Mouse (Mus musculus) left cerebral cortex, postnatal 36 days (tissue): ENCODE results near the gene Prima1. TPM values are rescaled to one million over a fixed set of nuclear protein-coding genes. Genes with fewer than 3 reads are reported as not detected.

Experiments
- DNase-seq, 2 experiments: peaks; one replicate each; pipeline ENCODE4 v3.0.0; 2021 to 2022; ENCODE audit warnings: low spot score in 2 of 2, mixed read lengths in 1 of 2
- intact Hi-C: fragments of 180-260 bp; cut with DNase I; formaldehyde crosslinking; loops from one replicate; pipeline ENCODE4 v1.15.1; 2025
- total RNA-seq, 2 experiments: library from RNA; stranded (reverse); gene quantifications; 2 replicates each; pipeline ENCODE4 v1.2.3; 2021

Gene Prima1
- 1 to 10 TPM; 6.6 to 6.9 TPM for total RNA-seq

DNA sequence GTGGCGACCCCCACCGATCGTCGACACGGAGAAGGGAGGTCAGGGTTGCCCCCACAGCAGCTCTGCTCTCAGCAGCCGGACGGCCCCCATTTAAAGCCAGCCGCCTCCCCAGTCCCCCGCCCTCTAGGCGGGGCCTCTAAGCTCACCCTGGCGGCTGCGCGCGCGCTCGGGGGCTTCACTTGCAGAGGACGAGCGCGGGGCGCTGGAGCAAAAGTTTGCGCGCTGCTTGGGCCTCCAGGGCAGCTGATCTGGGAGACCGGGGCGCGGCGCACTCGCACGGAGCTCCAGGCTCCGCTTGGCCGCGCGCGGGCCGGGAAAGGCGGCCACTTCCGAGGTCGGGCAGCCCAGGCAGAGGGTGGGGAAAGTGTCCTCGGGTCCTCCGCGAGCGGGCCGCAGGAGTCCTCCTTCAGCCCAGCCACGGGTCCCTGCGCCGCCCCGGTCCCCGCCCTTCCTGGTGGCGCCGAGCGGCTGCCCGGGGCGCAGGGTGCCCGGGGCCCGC, at the start of gene Prima1:
Gene Prima1, minus strand, starts transcription at position 68 of the 499 bp plus-strand sequence.
- intact Hi-C loops = loop anchor here (2.0 to 5.0 kb wide), 2 partner anchors 60 to 99 kb away; no protein-coding TSS in a partner anchor
- DNase-seq = peak; percentile 39 to 49

DNA sequence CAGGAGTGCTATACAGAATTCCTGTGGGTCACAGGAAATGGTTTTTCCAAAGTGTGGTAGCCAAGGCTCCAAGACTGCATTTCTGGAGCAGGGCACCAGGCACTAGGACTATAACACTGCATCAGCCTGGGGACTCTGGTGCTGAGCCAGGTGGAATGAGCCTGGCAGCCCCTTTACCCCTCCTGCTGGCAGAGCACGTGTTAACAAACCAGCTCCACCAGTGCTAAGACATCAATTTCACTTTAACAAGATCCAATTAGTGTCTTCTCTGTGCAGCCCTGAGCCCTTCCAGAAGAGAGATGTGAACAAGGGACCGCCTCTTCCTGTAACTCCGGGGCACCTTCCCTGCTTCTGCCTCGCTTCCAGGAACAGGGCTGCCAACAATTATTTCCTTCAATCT, 45.3 kb upstream of the Prima1 start:
- DNase-seq = no peak
- intact Hi-C loops = no loop called here

GRCm38 (mm10) chr12:103283411-103283810, 41.5 kb upstream of the Prima1 start:
- intact Hi-C loops = no loop called here

DNA sequence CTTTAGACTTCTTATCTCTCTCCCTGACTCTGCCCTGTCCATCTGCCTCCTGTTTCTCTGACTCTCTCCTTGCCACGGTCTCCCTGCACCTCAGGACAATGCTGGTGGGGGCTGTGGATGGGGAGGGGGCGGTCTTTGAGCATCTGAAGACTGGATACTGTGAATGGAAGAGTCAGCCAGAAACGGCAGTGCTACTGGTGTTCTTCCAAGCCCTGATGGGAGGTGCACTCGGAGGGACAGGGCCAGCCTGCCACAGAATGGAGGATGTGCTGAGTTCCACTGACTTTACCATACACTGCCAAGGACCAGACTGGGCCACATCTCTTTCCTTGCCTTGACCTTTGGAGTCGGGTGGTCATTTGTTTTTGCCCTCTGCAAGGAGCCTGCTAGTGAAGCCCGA, 41.0 kb upstream of the Prima1 start:
- intact Hi-C loops = no loop called here

More at GRCm38 (mm10) chr12:103283411-103283810, 41.5 kb upstream of the Prima1 start:
- no peak for DNase-seq

DNA sequence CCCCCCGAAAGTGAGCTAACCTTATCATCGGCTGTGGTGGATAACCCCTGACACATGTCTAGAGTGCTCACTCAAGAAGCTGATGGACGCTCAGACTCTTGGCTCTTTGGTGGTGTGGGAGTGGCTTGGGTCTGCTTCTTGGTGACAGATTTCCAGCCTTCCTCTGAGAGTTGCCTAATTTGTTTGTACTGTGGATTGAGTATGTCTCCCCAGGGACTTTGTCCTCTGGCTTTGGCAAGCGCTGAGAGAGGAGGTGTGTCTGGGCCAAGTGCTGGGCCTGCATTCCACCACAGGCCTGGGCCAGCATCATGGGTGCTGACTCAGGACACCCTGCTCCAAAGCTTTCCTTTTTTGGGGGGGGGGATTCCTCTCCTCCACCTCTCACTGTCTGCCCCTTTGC, 40.0 kb upstream of the Prima1 start:
- no peak for DNase-seq
- intact Hi-C loops = no loop called here

More for the DNA sequence above, 41.0 kb upstream of the Prima1 start:
- no peak for DNase-seq

GRCm38 (mm10) chr12:103281491-103281890, 39.5 kb upstream of the Prima1 start:
- no peak for DNase-seq
- intact Hi-C loops = no loop called here

DNA sequence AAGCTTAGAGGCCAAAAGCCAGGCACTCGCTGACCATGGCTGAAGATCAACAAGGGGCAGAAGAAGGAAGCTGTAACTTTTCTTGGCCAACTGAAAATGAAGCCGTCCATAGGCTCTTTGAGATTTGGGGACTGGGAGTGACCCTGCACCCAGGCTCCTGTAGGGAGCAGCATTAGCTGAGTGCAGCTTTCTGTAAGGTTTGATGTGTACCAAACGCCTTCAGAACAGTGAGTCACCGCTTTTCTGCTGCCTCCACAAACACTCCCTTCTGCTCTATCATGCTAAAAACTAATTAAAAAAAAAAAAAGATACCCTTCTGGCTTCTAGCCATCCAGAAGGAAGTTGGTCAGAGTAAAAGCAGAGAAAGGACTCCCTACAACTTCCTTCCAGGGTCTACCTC, 34.5 kb upstream of the Prima1 start:
- DNase-seq = peak; percentile 29 to 32

GRCm38 (mm10) chr12:103273732-103274131, 31.8 kb upstream of the Prima1 start:
- DNase-seq = no peak
- intact Hi-C loops = no loop called here

More for the DNA sequence above, 34.5 kb upstream of the Prima1 start:
- intact Hi-C loops = no loop called here

GRCm38 (mm10) chr12:103273051-103273450, 31.1 kb upstream of the Prima1 start:
- intact Hi-C loops = no loop called here
- peak in 1 of 2 experiments; percentile 9 for DNase-seq

GRCm38 (mm10) chr12:103272176-103272575, 30.2 kb upstream of the Prima1 start:
- peak in 1 of 2 experiments; percentile 9 for DNase-seq
- intact Hi-C loops = no loop called here

GRCm38 (mm10) chr12:103266605-103267004, 24.7 kb upstream of the Prima1 start:
- intact Hi-C loops = no loop called here
- no peak for DNase-seq

DNA sequence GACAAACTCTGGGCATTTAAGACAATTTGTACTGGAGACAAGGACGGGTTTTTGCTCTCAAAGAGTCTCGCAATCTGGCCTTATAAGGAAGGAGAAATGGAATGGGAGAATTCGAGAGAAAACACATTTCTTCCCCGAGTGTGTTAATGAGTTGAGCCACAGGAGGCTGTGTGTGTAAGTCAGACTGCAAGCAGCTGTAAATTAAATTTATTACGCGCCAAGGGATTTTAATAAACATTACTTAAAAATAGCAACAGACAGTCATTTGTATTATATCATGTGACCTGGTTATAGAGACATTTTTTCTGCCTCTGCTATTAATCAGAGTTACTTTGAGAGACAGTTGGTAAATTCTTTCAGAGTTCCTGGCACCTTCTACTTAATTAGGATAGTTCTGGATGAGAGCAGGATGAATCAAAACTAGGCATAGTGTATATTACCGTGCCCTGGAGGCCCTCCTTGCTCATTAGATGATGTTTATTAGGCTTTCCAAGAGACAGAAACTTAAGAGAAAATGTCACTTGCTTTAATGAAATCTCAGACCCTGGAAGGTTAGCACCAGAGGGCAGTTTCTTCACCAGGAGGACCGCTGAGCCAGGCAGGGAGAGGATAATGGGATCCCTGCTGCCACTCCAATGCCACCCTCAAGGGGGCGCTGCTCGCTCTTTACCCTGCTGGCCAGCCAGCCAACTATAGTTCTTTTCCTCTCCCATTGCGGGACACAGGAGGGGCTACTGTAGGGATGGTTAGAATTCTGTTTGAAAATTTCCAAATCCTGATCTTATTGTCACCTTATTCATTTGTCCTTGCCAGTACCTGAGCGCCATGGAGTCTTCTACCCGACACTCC, 20.3 kb upstream of the Prima1 start:
- intact Hi-C loops = loop anchor here (5.0 kb wide), 1 partner anchor 40 kb away; no protein-coding TSS in a partner anchor

DNA sequence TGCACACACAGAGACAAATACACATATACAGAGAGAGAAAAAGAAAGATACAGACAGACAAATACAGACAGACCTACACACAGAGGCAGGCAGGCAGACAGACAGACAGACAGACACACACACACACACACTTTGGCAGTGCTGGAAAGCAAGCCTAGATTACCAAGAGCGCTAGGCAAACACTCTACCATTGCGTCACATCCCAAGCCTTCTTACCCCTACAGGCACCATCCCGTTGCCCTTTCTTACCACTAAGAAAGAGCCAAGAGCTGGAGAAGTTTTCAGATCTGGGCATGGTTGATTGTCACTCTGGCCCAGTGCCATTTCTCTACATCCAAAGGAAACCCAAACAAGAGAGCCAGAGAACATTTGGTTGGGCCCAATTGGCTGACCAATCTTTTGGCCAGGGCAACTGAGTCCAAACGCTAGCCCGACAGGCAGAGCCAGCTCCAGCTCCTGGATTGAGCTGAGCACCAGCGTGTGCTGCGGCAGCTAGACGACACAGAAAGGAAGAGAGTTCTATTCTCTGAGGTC, 11.0 kb upstream of the Prima1 start:
- DNase-seq = no peak
- intact Hi-C loops = no loop called here

More for the DNA sequence above, 20.3 kb upstream of the Prima1 start:
- no peak for DNase-seq

- no peak for DNase-seq
- intact Hi-C loops = no loop called here
Observed at GRCm38 (mm10) chr12:103251151-103251550, 9.2 kb upstream of the Prima1 start.

DNA sequence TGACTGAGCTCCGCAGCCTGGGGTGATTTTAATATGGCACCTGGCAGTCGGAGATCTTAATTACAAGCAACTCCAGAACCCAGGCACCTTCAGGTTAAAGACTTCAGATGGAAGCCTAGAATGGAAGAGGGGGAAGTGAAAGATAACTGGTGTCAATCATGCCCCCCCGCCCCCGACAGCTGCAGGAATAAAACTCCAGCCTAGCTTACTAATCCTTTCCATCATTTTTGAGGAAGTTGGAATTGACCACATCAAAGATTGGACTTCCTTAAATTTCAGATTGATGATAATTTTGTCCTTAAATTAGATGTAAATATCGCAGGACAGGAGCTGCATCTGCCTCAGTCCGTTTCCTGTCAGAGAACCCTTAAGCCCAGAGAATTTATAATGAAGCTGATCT, 8.4 kb upstream of the Prima1 start:
- no peak for DNase-seq
- intact Hi-C loops = no loop called here

DNA sequence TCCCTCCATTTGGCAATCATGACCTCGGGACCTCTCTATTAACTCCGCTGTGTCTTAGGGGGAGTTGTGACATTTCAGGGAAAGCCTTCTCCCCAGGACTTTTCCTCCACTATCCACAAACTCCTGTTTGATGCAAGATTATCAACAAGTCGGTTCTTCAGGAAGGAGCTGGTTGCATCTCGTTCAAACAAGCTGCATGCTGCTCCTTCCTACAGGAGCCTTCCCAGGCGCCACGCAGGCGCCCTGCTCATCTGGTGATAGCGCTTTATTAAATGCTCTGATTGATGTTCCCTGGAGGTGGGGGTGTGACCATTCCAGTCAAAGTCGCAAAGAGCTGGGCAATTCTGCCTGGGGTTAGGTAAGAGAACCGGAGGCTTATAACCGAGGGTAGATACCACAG, 1.1 kb upstream of the Prima1 start:
- intact Hi-C loops = loop anchor here (2.0 to 5.0 kb wide), 2 partner anchors 59 to 100 kb away; no protein-coding TSS in a partner anchor
- no peak for DNase-seq

- intact Hi-C loops = loop anchor here (2.0 to 5.0 kb wide), 2 partner anchors 60 to 100 kb away; no protein-coding TSS in a partner anchor
- DNase-seq = peak; percentile 53 to 71
Observed at GRCm38 (mm10) chr12:103242591-103243025, 658 bp upstream of the Prima1 start.

- intact Hi-C loops = loop anchor here (2.0 to 5.0 kb wide), 2 partner anchors 61 to 99 kb away; no protein-coding TSS in a partner anchor
- DNase-seq = no peak
Observed at GRCm38 (mm10) chr12:103241311-103242082, 453 bp downstream of the Prima1 start.

GRCm38 (mm10) chr12:103238924-103239460, 3.0 kb downstream of the Prima1 start:
- DNase-seq = no peak

More at GRCm38 (mm10) chr12:103238924-103239460, 3.0 kb downstream of the Prima1 start:
- intact Hi-C loops = no loop called here
